Mouse (Mus musculus): ENCODE measurements at regions not wholly inside any gene's neighbourhood (a gene's known extent, or its start where the extent isn't known, plus 50 kb on each side); places are given as distances from the start of the nearest gene placed in this dataset.

DNA sequence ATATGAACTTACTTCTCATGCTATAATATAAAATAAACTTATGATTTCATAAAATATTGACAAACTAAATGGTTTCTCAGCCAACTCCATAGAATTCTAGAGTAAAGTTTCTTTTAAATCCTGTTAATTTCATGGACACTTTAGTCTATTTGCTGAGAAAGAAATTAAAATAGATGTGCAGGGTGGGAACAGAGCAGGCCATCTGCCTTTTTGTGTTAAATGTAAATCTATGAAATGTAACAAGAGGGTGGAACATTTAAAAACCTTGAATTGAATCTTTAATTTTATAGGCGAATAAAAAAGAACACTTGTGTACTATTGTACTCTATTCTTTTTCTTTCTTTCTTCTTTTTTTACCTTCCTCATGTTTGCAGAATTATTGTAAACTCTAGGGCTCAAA is 1050.7 kb downstream of the Tbl1xr1 start:
- no peak for ATAC-seq (ENCODE audit: low FRiP score, low read depth)
- Histone ChIP-seq H3K9me3 (no peaks in the 10 kb centered on the region), H3K4me3 (no peak overlapping the region), H3K9ac (no peak overlapping the region), H3K27ac (no peak overlapping the region), H3K4me2 (replicated peaks) (no peak overlapping the region), H3K4me1 (no peaks in the 10 kb centered on the region), H3K36me3 (no peaks in the 10 kb centered on the region), H3K27me3 (replicated peaks) (no peaks in the 10 kb centered on the region)
- 92% methylated on average over 1 of the region's 1 CpGs for WGBS

DNA sequence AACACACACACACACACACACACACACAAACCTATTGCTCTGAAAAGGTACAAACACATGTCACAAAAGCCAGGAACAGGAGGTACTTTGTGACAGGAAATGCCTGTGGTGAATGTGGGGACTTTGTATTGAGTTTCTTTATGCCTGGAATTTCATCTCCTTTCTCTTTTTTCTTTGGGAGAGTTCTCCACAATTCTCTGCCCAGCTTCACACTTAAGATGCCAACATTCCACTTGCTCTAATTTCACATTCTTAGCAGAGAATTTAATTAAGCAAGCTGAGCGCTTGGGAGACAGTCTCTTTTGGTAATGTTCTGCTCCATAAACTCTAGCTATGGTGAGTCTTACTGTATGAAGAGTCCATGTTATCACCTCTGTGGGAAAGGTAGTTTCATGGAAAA is 1059.1 kb downstream of the Tbl1xr1 start:
- ATAC-seq (ENCODE audit: low FRiP score, low read depth): no peak
- Histone ChIP-seq H3K9ac (no peak overlapping the region), H3K4me1 (no peaks in the 10 kb centered on the region), H3K36me3 (no peaks in the 10 kb centered on the region), H3K9me3 (no peaks in the 10 kb centered on the region), H3K4me2 (replicated peaks) (no peak overlapping the region), H3K4me3 (no peak overlapping the region), H3K27me3 (replicated peaks) (no peaks in the 10 kb centered on the region), H3K27ac (no peak overlapping the region)
- 76% methylated on average over 1 of the region's 1 CpGs for WGBS

DNA sequence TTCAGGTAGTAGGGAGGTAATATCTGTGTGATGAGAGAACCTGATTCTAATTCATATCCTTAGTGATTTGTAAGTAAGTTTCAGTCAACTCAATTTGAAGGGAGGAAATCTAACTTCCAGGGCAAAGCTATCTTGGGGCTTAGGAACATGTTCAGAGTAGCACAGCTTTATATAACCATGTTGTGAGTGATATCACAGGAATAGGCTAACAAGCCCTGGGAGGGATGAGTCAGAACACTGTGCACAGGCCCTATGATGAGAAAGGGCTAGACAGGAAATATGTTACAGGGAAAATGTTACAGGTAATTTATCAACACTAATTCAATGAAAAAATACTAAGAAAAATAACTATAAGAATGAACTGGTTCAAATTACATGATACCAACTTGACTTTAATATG is 1062.5 kb downstream of the Tbl1xr1 start:
- no peaks in the 10 kb centered on the region for H3K4me1 ChIP-seq
- no peak overlapping the region for H3K27ac ChIP-seq
- H3K36me3 ChIP-seq: no peaks in the 10 kb centered on the region
- H3K27me3 ChIP-seq (replicated peaks): no peaks in the 10 kb centered on the region
- no peak overlapping the region for H3K9ac ChIP-seq
- no peak overlapping the region for H3K4me3 ChIP-seq
- no peaks in the 10 kb centered on the region for H3K9me3 ChIP-seq
- ATAC-seq (ENCODE audit: low FRiP score, low read depth): no peak
- no peak overlapping the region for H3K4me2 ChIP-seq (replicated peaks)

GRCm38 (mm10) chr3:23164828-23165450 is 1088.5 kb downstream of the Tbl1xr1 start:
- Histone ChIP-seq H3K9ac (no peak overlapping the region), H3K27ac (no peak overlapping the region), H3K36me3 (no peaks in the 10 kb centered on the region), H3K27me3 (replicated peaks) (no peaks in the 10 kb centered on the region), H3K4me1 (no peaks in the 10 kb centered on the region), H3K4me3 (no peak overlapping the region), H3K4me2 (replicated peaks) (no peak overlapping the region), H3K9me3 (no peaks in the 10 kb centered on the region)
- ATAC-seq (ENCODE audit: low FRiP score, low read depth): peak; percentile 48; the same call in 1 of the 2 replicates
- 58% methylated on average over 3 of the region's 3 CpGs for WGBS

- Histone ChIP-seq H3K27me3 (replicated peaks) (no peaks in the 10 kb centered on the region), H3K4me1 (no peaks in the 10 kb centered on the region), H3K27ac (no peak overlapping the region), H3K36me3 (no peaks in the 10 kb centered on the region), H3K9ac (no peak overlapping the region), H3K9me3 (no peaks in the 10 kb centered on the region), H3K4me2 (replicated peaks) (no peak overlapping the region), H3K4me3 (no peak overlapping the region)
- 91% methylated on average over 8 of the region's 8 CpGs for WGBS
- no peak for ATAC-seq (ENCODE audit: low FRiP score, low read depth)
Measured at GRCm38 (mm10) chr3:23183393-23183792, 1106.9 kb downstream of the Tbl1xr1 start.

DNA sequence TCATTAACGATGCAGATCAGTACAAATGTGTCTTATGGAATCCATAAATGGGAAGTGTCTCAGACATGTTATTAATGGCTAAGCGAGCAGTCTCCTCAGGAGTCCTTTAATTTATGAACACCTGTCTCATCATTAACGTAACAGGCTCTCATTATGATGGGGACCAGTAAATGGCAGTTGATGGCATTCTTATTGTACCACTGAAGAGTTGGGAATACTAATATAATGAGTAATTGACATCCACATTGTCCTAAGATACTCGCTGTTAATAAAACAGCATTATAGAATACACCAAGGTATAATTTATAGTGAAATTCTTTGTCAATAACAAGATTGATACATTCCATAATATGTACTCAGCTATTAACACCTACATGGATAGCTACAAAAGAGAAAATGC is 1112.0 kb downstream of the Tbl1xr1 start:
- H3K4me1 ChIP-seq: no peaks in the 10 kb centered on the region
- H3K9me3 ChIP-seq: no peaks in the 10 kb centered on the region
- no peak overlapping the region for H3K9ac ChIP-seq
- H3K27me3 ChIP-seq (replicated peaks): no peaks in the 10 kb centered on the region
- ATAC-seq (ENCODE audit: low FRiP score, low read depth): no peak
- H3K4me3 ChIP-seq: no peak overlapping the region
- WGBS: 78% methylated on average over 4 of the region's 4 CpGs
- no peaks in the 10 kb centered on the region for H3K36me3 ChIP-seq
- no peak overlapping the region for H3K4me2 ChIP-seq (replicated peaks)
- no peak overlapping the region for H3K27ac ChIP-seq

- Histone ChIP-seq H3K9ac (no peak overlapping the region), H3K27ac (no peak overlapping the region), H3K36me3 (no peaks in the 10 kb centered on the region), H3K9me3 (no peaks in the 10 kb centered on the region), H3K4me3 (no peak overlapping the region), H3K4me1 (no peaks in the 10 kb centered on the region), H3K27me3 (replicated peaks) (no peaks in the 10 kb centered on the region), H3K4me2 (replicated peaks) (no peak overlapping the region)
- WGBS: 61% methylated on average over 1 of the region's 1 CpGs
- no peak for ATAC-seq (ENCODE audit: low FRiP score, low read depth)
Measured at GRCm38 (mm10) chr3:23200056-23200455, 1123.6 kb downstream of the Tbl1xr1 start.

DNA sequence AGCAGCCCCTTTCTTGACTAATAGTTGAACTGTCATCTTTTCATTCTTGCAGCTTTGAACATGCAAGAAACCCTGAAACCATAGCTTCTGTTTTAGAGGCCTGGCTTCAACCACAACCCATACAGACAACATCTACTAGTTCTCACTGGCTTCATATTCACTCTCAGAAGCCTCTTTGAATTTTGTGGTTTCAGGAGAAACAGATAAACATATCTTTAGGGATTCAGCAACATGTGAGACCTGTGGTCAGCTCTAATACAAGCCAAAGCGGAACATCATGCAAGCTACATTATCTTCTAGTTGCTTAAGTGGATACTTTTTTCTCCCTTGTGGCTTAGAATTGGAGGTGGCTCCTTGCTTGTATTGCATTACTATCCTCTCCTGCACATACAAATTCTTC is 1138.0 kb downstream of the Tbl1xr1 start:
- H3K36me3 ChIP-seq: no peaks in the 10 kb centered on the region
- no peak overlapping the region for H3K9ac ChIP-seq
- no peaks in the 10 kb centered on the region for H3K9me3 ChIP-seq
- no peak for ATAC-seq (ENCODE audit: low FRiP score, low read depth)
- no peak overlapping the region for H3K4me3 ChIP-seq
- H3K4me2 ChIP-seq (replicated peaks): no peak overlapping the region
- 96% methylated on average over 1 of the region's 1 CpGs for WGBS
- H3K27ac ChIP-seq: no peak overlapping the region
- H3K4me1 ChIP-seq: no peaks in the 10 kb centered on the region
- H3K27me3 ChIP-seq (replicated peaks): no peaks in the 10 kb centered on the region

DNA sequence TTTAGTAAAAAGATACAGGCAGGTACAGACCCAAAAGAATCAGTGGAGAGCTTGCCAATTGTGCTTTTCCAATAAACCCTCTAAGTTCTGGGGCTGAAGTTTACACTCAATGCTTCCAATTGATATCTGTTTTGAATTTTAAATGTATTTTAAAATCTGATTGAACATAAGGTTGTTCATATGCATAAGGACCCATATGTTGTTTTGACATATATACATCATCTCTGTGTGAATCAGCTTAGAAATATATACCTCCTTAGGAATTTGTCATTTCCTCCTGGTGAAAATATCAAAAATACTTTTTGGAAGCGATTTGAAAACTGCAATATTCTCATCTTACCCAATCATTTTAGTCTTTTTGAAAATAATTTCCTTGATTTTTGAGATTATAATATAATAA is 1140.3 kb downstream of the Tbl1xr1 start:
- no peak overlapping the region for H3K9ac ChIP-seq
- H3K4me1 ChIP-seq: no peaks in the 10 kb centered on the region
- H3K27ac ChIP-seq: no peak overlapping the region
- no peaks in the 10 kb centered on the region for H3K36me3 ChIP-seq
- no peaks in the 10 kb centered on the region for H3K9me3 ChIP-seq
- ATAC-seq (ENCODE audit: low FRiP score, low read depth): no peak
- H3K4me3 ChIP-seq: no peak overlapping the region
- H3K4me2 ChIP-seq (replicated peaks): no peak overlapping the region
- WGBS: 84% methylated on average over 1 of the region's 1 CpGs
- H3K27me3 ChIP-seq (replicated peaks): no peaks in the 10 kb centered on the region

- H3K9me3 ChIP-seq: no peaks in the 10 kb centered on the region
- H3K4me3 ChIP-seq: no peak overlapping the region
- no peak overlapping the region for H3K4me2 ChIP-seq (replicated peaks)
- ATAC-seq (ENCODE audit: low FRiP score, low read depth): no peak
- WGBS: 87% methylated on average over 2 of the region's 2 CpGs
- no peaks in the 10 kb centered on the region for H3K36me3 ChIP-seq
- H3K27me3 ChIP-seq (replicated peaks): no peaks in the 10 kb centered on the region
- no peak overlapping the region for H3K9ac ChIP-seq
- H3K4me1 ChIP-seq: no peaks in the 10 kb centered on the region
- no peak overlapping the region for H3K27ac ChIP-seq
Measured at GRCm38 (mm10) chr3:23248291-23248690, 1171.8 kb downstream of the Tbl1xr1 start.

GRCm38 (mm10) chr3:23252180-23252579 is 1175.7 kb downstream of the Tbl1xr1 start:
- Histone ChIP-seq H3K36me3 (no peaks in the 10 kb centered on the region), H3K4me1 (no peaks in the 10 kb centered on the region), H3K27me3 (replicated peaks) (no peaks in the 10 kb centered on the region), H3K4me2 (replicated peaks) (no peak overlapping the region), H3K27ac (no peak overlapping the region), H3K4me3 (no peak overlapping the region), H3K9me3 (no peaks in the 10 kb centered on the region), H3K9ac (no peak overlapping the region)
- ATAC-seq (ENCODE audit: low FRiP score, low read depth): no peak

GRCm38 (mm10) chr3:23298818-23299217 is 1222.4 kb downstream of the Tbl1xr1 start:
- Histone ChIP-seq H3K4me1 (no peaks in the 10 kb centered on the region), H3K9me3 (no peaks in the 10 kb centered on the region), H3K4me3 (no peak overlapping the region), H3K36me3 (no peaks in the 10 kb centered on the region), H3K4me2 (replicated peaks) (no peak overlapping the region), H3K27me3 (replicated peaks) (no peaks in the 10 kb centered on the region), H3K9ac (no peak overlapping the region), H3K27ac (no peak overlapping the region)
- no peak for ATAC-seq (ENCODE audit: low FRiP score, low read depth)
- 90% methylated on average over 7 of the region's 7 CpGs for WGBS

- Histone ChIP-seq H3K27me3 (replicated peaks) (no peaks in the 10 kb centered on the region), H3K9me3 (no peaks in the 10 kb centered on the region), H3K27ac (no peak overlapping the region), H3K9ac (no peak overlapping the region), H3K4me3 (no peak overlapping the region), H3K4me2 (replicated peaks) (no peak overlapping the region), H3K36me3 (no peaks in the 10 kb centered on the region), H3K4me1 (no peaks in the 10 kb centered on the region)
- ATAC-seq (ENCODE audit: low FRiP score, low read depth): no peak
- 78% methylated on average over 2 of the region's 2 CpGs for WGBS
Measured at GRCm38 (mm10) chr3:23334216-23334615, 1257.8 kb downstream of the Tbl1xr1 start.
